Mouse (Mus musculus) lung, adult 2 months (tissue): Measurements from ENCODE around the gene Jund.

Experiments used
- CTCF ChIP-seq: fragments of 200-500 bp; IDR thresholded peaks from 2 replicates; pipeline ENCODE4 v1.5.1; 2011; ENCODE audit warnings: mild to moderate bottlenecking, low read length, control low read depth; ENCODE audit not compliant: insufficient read depth
- POLR2A ChIP-seq: fragments of 200-500 bp; IDR thresholded peaks from 2 replicates; pipeline ENCODE4 v1.6.1; 2011; ENCODE audit warnings: low read depth, mild to moderate bottlenecking, control low read depth, low read length, borderline replicate concordance; ENCODE audit errors: extremely low read depth

DNA sequence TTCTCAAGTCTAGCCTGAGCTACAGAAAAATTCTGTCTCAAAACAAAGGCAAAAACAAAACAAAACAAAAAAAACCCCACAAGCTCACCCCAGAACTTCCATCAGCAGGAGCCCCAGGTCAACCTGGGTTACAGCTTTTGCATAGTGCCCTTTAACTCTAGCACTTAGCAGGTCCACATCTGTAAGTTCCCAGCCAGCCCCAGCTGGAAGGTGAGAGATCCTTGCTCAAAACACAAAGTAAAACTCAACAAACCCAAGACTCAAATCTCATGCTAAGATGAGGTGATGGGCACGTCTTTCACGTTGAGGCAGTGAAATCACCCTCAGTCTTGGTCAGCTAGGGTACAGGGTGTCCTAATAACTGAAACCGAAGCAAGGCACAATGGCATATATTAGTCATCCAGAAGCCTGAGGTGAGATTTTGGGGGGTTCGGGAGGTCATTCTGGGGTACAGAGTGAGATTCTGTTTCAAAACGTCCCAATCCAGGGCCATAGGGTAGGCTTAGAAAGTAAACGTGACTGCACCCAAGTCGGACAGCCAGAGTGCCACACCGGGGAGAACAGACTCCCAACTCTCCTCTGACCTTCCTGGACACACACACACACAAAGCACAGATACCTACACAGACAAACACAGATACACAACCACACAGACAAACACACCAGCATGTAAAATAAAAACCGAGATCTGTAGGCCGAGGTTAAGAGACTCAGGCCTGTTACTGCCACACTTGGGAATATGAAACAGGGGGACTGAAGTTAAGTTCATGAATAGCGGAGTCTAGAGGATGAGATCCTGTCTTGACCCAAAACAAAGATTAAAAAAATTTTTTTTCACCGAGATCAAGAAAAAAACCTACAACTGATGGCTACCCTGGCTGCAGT lies 1.1 kb upstream of the Jund start:
- no peak for TF ChIP-seq CTCF
- TF ChIP-seq POLR2A = no peak
